Mouse (Mus musculus) Patski (cell line): ENCODE results near the gene Lrrc38. TPM values are rescaled to one million over a fixed set of nuclear protein-coding genes. Genes with fewer than 3 reads are reported as not detected.
A peak's percentile ranks its signal among the peaks of the same experiment; 100 is the strongest.

Experiments used
- ATAC-seq: fragments of 100-300 bp; one replicate; pipeline ENCODE4 v1.8.0; 2021
- CTCF ChIA-PET: fragments of 350-600 bp; sonication (Branson Sonifier 250); formaldehyde crosslinking; loops from one replicate; lab custom pipeline; 2022; ENCODE audit warnings: inconsistent platforms; lab: Charles Lee
- POLR2A ChIA-PET: fragments of 350-600 bp; sonication (Branson Sonifier 250); formaldehyde crosslinking; loops from one replicate; lab custom pipeline; 2022; ENCODE audit warnings: antibody characterized with exemption, inconsistent platforms; lab: Charles Lee
- DNase-seq: peaks from one replicate; pipeline ENCODE4 v3.0.0-alpha.2; 2011; ENCODE audit warnings: low read depth, low spot score
- H3K27me3 ChIP-seq: fragments of 371-371 bp; one replicate; pipeline ENCODE4 v1.5.1; 2021
- CTCF ChIP-seq: fragments of 100-300 bp; IDR thresholded peaks from one replicate; pipeline ENCODE4 v1.5.1; 2021
- in situ Hi-C: fragments of 300-500 bp; cut with MboI; formaldehyde crosslinking; loops from 3 replicates; pipeline ENCODE4 v1.11.1; 2018; ENCODE audit warnings: low pct_unique_long_range_greater_than_20kb, mixed read lengths
- polyA plus RNA-seq: library from polyadenylated mRNA; unstranded; gene quantifications from one replicate; pipeline ENCODE4 v1.2.3, GENCODE M21; 2021

Lrrc38 gene
- polyA plus RNA-seq, 1 experiment from 2014 or later = not detected

DNA sequence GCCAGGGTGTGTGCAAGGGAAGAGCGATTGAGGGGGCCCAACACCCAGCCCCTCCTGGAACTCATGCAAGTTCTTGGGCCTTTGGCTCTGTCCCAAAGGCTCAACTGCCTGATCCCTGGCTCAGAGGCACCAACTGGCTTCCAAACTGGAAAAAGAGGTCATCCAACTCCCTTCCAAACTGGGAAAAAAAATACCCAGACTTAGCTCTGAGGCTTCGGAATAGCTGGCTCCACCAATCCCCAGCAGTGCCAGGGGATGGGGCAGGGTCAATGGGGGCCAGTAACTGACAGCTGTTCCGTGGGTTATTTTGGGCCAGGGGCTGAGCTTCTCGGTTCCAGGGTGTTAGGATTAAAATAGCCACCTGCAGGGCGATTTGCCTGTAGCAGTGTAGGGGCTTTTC, 879 bp upstream of the Lrrc38 start:
- in situ Hi-C loops = no loop called here
- POLR2A ChIA-PET = interaction anchor here (0.6 kb wide), 1 partner anchor 24 kb away, joined by 3 read pairs; no protein-coding TSS in a partner anchor
- DNase-seq = no peak
- no peak for TF ChIP-seq CTCF
- CTCF ChIA-PET = interaction anchor here (0.9 kb wide), 1 partner anchor 12 kb away, joined by 3 read pairs; no protein-coding TSS in a partner anchor
- no peak for ATAC-seq
- peaks cover 13% of the 10 kb centered on the region for H3K27me3 ChIP-seq

- no peak for ATAC-seq
- H3K27me3 ChIP-seq = peaks cover 13% of the 10 kb centered on the region
- ChIA-PET CTCF (no interaction called here), POLR2A (no interaction called here)
- no peak for TF ChIP-seq CTCF
- in situ Hi-C loops = no loop called here
- no peak for DNase-seq
Observed at GRCm38 (mm10) chr4:143350047-143351015, 774 bp downstream of the Lrrc38 start.

DNA sequence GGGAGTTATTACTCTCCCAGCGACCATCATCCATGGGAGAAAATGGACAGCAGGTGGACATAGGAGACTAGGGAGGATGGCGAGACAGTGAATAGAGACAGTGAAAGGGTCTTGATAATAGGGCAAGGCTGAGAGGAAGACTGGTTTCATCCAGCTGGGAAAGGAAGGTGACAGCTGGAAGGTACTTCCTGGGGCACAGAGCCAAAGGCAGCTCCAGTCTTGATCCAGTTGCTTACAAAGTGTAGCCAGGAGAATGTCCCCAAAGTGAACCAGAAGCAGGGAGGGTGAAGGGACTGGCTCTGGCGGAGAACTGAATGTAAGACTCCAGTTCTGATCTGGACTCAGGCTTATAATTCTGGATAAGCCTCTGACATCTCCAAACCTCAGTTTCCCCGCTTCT, 2.7 kb downstream of the Lrrc38 start:
- peaks cover 13% of the 10 kb centered on the region for H3K27me3 ChIP-seq
- DNase-seq = no peak
- ATAC-seq = no peak
- CTCF ChIA-PET = interaction anchor here (0.9 kb wide), 1 partner anchor 28 kb away, joined by 3 read pairs; no protein-coding TSS in a partner anchor
- no peak for TF ChIP-seq CTCF
- in situ Hi-C loops = no loop called here
- POLR2A ChIA-PET = no interaction called here

- H3K27me3 ChIP-seq = no peaks in the 10 kb centered on the region
- DNase-seq (no peak), ATAC-seq (no peak)
- in situ Hi-C loops = no loop called here
- no peak for TF ChIP-seq CTCF
- ChIA-PET POLR2A (no interaction called here), CTCF (no interaction called here)
Observed at GRCm38 (mm10) chr4:143361520-143361919, 12.0 kb downstream of the Lrrc38 start.

- DNase-seq = no peak
- H3K27me3 ChIP-seq = peaks cover 6% of the 10 kb centered on the region
- CTCF ChIA-PET = no interaction called here
- TF ChIP-seq CTCF = no peak
- in situ Hi-C loops = no loop called here
- ATAC-seq = no peak
- POLR2A ChIA-PET = no interaction called here
Observed at GRCm38 (mm10) chr4:143366415-143367041, 17.0 kb downstream of the Lrrc38 start.

DNA sequence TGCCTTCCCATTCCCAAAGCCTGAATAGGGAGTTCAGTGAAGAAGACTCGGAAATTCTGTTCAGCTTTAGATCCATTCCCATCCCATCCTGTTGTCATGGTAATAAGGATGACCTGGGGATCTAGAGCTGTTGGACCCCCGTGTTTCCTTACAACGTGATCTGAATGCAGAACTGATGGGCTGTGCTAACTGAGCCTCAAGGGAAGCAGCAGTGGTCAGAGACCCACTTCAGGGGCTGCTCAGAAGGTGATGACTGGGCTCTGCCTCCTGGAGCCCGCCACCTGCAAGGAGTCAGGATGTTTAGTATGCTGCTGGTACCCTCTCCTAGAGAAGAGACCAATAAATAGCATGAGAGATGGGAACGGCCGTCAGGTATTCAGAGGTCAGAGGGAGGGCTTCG, 29.9 kb downstream of the Lrrc38 start:
- in situ Hi-C loops = loop anchor here (5.0 kb wide), 1 partner anchor 352 kb away; no protein-coding TSS in a partner anchor

DNA sequence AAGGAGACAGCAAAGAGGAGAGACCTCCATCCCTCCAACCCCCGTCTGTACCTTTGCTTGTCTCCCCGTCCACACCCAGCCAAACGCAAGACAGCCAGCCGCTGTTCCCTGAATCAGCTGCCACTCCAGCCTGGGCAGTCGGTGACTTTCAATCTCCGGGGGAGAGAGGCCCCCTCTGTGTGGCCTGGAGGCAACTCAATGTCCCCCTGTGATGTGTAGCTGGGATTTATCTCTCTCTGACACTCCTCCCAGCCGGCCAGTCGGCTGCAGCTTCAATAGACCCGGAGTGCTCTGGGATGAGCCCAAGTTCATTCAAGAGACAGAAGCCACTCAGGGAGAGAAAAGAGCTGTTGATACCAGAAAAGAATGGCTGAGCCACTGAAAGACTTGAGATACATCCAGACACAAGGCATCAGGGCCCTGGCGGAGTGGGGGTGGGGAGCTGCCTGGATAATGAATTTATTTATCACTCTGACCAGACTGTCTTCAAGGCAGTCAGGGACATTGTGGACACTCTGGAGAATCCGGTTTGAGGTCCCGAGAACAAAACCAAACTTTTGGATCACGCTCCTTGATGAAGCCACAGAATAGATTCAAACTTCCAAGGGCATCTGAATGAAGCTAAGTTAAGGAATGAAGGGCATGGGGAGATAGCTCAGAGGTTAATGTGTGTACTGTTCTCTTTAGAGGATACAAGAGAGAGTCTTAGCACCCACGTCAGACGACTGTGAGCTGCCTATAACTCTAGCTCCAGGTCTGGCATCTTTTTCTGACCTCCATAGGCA, 30.6 kb downstream of the Lrrc38 start:
- DNase-seq = no peak
- in situ Hi-C loops = loop anchor here (5.0 kb wide), 1 partner anchor 353 kb away; no protein-coding TSS in a partner anchor
- ChIA-PET POLR2A (interaction anchor here (0.7 to 1.0 kb wide), 3 partner anchors 60 to 353 kb away, joined by 3 to 4 read pairs (median 3); no protein-coding TSS in a partner anchor), CTCF (interaction anchor here (0.7 to 1.6 kb wide), 10 partner anchors 9 to 1446 kb away, joined by 3 to 7 read pairs (median 4); no protein-coding TSS in a partner anchor)
- ATAC-seq = no peak
- H3K27me3 ChIP-seq = no peaks in the 10 kb centered on the region
- no peak for TF ChIP-seq CTCF

More for the DNA sequence above, 29.9 kb downstream of the Lrrc38 start:
- ChIA-PET POLR2A (no interaction called here), CTCF (interaction anchor here (1.3 to 1.6 kb wide), 3 partner anchors 9 to 352 kb away, joined by 3 to 7 read pairs (median 6); no protein-coding TSS in a partner anchor)
- TF ChIP-seq CTCF = no peak
- no peaks in the 10 kb centered on the region for H3K27me3 ChIP-seq
- no peak for DNase-seq
- ATAC-seq = no peak

DNA sequence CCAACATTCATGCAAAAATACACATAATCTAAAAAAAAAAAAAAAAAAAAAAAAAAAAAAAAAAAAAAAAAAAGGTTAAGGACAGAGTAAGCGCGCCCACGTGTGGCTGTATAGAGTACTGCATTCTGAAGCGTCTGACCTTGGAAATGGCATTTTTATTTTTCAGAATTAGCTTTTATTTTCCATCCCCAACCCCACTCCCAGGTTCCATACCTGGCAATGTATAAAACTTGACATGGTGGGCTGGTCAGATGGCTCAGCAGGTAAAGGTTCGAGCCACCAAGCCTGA, 31.1 kb downstream of the Lrrc38 start:
- in situ Hi-C loops = no loop called here
- DNase-seq (no peak), ATAC-seq (no peak)
- TF ChIP-seq CTCF = peak; percentile 54
- CTCF ChIA-PET = interaction anchor here (0.7 to 1.6 kb wide), 10 partner anchors 8 to 1445 kb away, joined by 3 to 7 read pairs (median 4); no protein-coding TSS in a partner anchor
- POLR2A ChIA-PET = interaction anchor here (0.7 to 1.0 kb wide), 3 partner anchors 60 to 353 kb away, joined by 3 to 4 read pairs (median 3); no protein-coding TSS in a partner anchor
- no peaks in the 10 kb centered on the region for H3K27me3 ChIP-seq

DNA sequence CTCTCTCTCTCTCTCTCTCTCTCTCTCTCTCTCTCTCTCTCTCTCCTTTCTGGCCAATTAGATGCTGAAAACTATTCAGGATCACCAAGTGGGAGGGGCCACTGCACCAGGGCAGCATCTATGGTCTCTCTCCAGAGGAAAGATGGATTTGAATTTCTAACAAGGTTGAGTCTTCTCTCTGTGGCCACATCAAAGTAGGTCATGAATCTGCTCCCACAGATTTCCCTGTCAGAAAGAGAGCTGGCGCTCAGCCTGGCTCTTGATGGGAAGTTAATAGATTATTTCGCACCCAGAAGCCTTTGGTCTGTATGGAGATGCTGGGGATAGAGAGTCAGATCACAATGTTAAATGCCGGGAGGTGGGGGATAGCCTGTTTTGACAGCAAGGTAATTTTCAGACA, 32.6 kb downstream of the Lrrc38 start:
- H3K27me3 ChIP-seq = no peaks in the 10 kb centered on the region
- DNase-seq = no peak
- in situ Hi-C loops = no loop called here
- TF ChIP-seq CTCF = no peak
- CTCF ChIA-PET = interaction anchor here (0.6 kb wide), 1 partner anchor 355 kb away, joined by 3 read pairs; no protein-coding TSS in a partner anchor
- POLR2A ChIA-PET = no interaction called here
- ATAC-seq = no peak

GRCm38 (mm10) chr4:143383646-143384045, 34.1 kb downstream of the Lrrc38 start:
- TF ChIP-seq CTCF = peak; percentile 42
- POLR2A ChIA-PET = no interaction called here

More at GRCm38 (mm10) chr4:143383646-143384045, 34.1 kb downstream of the Lrrc38 start:
- ATAC-seq (no peak), DNase-seq (no peak)
- H3K27me3 ChIP-seq = no peaks in the 10 kb centered on the region
- CTCF ChIA-PET = no interaction called here
- in situ Hi-C loops = no loop called here
